Mouse (Mus musculus) brain, embryonic 14.5 days (tissue): ENCODE measurements at regions not wholly inside any gene's neighbourhood (a gene's known extent, or its start where the extent isn't known, plus 50 kb on each side); places are given as distances from the start of the nearest gene placed in this dataset.

Experiments used
- CTCF ChIP-seq: fragments of 200-500 bp; IDR thresholded peaks from 2 replicates; pipeline ENCODE4 v1.5.1; 2012; ENCODE audit warnings: inconsistent platforms, mild to moderate bottlenecking, moderate library complexity, borderline replicate concordance; ENCODE audit not compliant: insufficient read depth, insufficient read length; ENCODE audit errors: extremely low read depth
- POLR2A ChIP-seq: fragments of 200-500 bp; IDR thresholded peaks from 2 replicates; pipeline ENCODE4 v1.6.1; 2012; ENCODE audit warnings: mild to moderate bottlenecking, inconsistent platforms, borderline replicate concordance; ENCODE audit not compliant: poor library complexity, insufficient read depth, insufficient read length, severe bottlenecking; ENCODE audit errors: extremely low read depth

DNA sequence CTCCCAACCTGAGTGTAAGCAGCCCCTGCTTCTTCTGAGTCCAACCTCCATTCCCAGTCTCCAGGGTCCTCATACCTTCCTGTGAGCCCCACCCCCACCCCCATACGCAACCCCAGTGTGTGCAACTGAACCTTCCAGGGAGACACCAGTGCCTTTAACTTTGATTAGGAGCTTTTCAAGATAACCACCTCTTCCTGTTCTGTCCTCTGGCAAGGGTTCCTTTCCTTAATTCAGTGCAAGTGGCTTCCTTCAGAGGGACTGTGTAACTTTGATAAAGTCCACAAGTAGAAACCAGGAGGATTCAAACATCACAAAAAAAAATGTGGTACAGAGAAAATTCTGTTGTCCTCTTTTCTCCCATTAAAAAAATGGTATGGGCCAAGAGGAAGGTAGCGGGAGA lies 174.2 kb upstream of the Nfe2l3 start:
- TF ChIP-seq POLR2A (no peak), CTCF (no peak)
